In genomic region chr2:27136789-27137188, GRCm38 (mm10) we compare ENCODE assay signal across 18 mouse cellular contexts. TPM values are rescaled to one million over a fixed set of nuclear protein-coding genes. Genes with fewer than 3 reads are reported as not detected.
"Had no signal": no experiment of that assay in that cellular context is flagged by ENCODE, and none has a peak within 500 bp of the region (broad histone marks: within the 10 kb centered on the region; RNA-seq: fewer than 3 reads in every experiment).

No protein-coding gene starts in this region.

- ATAC-seq: midbrain, embryonic 16.5 days had no signal

- H3K27ac ChIP-seq: midbrain, embryonic 10.5 days; midbrain, embryonic 12.5 days; neural tube, embryonic 13.5 days; neural tube, embryonic 15.5 days had no signal

- H3K4me3 ChIP-seq: midbrain, embryonic 10.5 days; midbrain, embryonic 12.5 days; myocyte; neural tube, embryonic 13.5 days; neural tube, embryonic 15.5 days had no signal

- DNase-seq: lung, adult 18-20 months; lung, embryonic 14.5 days; lung, postnatal 10 days; lung, postnatal 4 days; midbrain, embryonic 14.5 days; retina, postnatal 1 day; right cerebral cortex, postnatal 25 days; right cerebral cortex, postnatal 4 days; spleen, adult 18-20 months; thymus, adult 18-20 months had no signal

RNA-seq across cellular contexts. Expression of gene Fam163b, which starts 5.5 kb away (rescaled TPM):
- total RNA-seq: megakaryocyte, adult 5-6 weeks; megakaryocyte-erythroid progenitor cell, adult 5-6 weeks had no signal

RNA-seq across cellular contexts. Expression of gene Dbh, which starts 28.2 kb away (rescaled TPM):
- total RNA-seq: megakaryocyte, adult 5-6 weeks; megakaryocyte-erythroid progenitor cell, adult 5-6 weeks had no signal

RNA-seq across cellular contexts. Expression of gene Adamtsl2, which starts 57.6 kb away (rescaled TPM):
- total RNA-seq: megakaryocyte, adult 5-6 weeks; megakaryocyte-erythroid progenitor cell, adult 5-6 weeks had no signal
